Mouse (Mus musculus) small intestine, adult 2 months (tissue): Measurements from ENCODE around the gene Nploc4.

Experiments
- CTCF ChIP-seq: fragments of 200-500 bp; IDR thresholded peaks from 2 replicates; pipeline ENCODE4 v1.5.1; 2012; ENCODE audit warnings: low read depth, mild to moderate bottlenecking, control low read depth, inconsistent platforms, low read length, moderate library complexity, mixed read lengths; ENCODE audit not compliant: insufficient replicate concordance, insufficient read length; ENCODE audit errors: extremely low read depth
- POLR2A ChIP-seq: fragments of 200-500 bp; IDR thresholded peaks from 2 replicates; pipeline ENCODE4 v1.6.1; 2012; ENCODE audit warnings: low read depth, mild to moderate bottlenecking, control low read depth, inconsistent platforms, low read length, moderate library complexity

- 0 out of 2 replicates have a peak, but pooled peaks have one; percentile 3 for TF ChIP-seq CTCF
- peak; percentile 61 for TF ChIP-seq POLR2A
Observed at GRCm38 (mm10) chr11:120484265-120484981, 46.9 kb upstream of the Nploc4 start, which contains the start of gene Mrpl12.
